Mouse (Mus musculus) retina, postnatal 7 days (tissue): ENCODE measurements around the gene AU018091.
"Not testable (repeated sequence)": the region's sequence is repeated elsewhere in the genome, so short reads cannot be mapped to it uniquely, and the experiment has no call there.

Source experiments
- DNase-seq: peaks from one replicate; pipeline ENCODE4 v3.0.0-alpha.2; 2012; ENCODE audit warnings: low read depth, low spot score

AU018091 gene

DNA sequence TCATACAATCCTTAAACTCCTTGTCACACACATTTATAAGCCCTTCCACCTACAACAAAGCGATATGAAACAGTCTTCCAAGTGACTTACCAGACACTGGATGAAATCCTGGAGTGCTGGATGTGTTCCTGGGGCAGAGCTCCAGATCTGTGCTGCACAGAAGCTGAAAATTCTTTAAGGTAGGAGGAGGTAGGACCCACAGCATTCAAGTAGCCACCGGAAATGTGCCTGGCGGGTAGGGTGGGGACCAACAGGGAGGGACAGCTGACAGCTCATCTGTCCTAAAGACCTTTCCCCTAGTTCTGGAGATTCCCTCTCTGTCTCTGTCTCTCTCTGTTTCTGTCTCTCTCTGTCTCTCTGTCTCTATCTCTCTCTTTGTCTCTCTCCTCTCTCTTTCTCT is at the start of gene AU018091:
AU018091 (minus strand) TSS at position 279 of the 400 bp plus-strand sequence.
- DNase-seq = no peak

- no peak for DNase-seq
These were observed 48.6 kb upstream of the AU018091 start for GRCm38 (mm10) chr7:3217546-3218056.

GRCm38 (mm10) chr7:3216331-3216730 is 47.3 kb upstream of the AU018091 start:
- DNase-seq = no peak

DNA sequence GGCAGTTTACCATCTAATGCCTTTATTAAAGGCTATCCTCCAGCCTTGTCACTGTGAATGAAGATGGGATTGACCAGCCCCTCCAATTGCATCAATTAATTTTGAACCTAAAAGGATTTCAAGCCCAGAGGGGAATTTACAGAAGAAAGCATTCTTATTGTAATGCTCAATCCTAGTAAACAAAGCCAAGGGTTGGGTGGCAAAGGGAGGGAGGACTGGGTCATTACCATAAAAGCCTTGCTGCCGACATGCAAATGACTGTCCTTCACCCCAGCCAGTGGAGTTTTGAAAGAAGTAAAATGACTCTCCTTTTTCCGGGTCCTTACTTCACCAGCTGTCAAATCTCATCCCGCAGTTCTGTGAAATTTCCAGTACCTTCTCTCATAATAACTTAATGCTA is 44.6 kb upstream of the AU018091 start:
- DNase-seq = no peak

GRCm38 (mm10) chr7:3213156-3213555 is 44.2 kb upstream of the AU018091 start:
- DNase-seq = no peak

- no peak for DNase-seq
These were observed 43.2 kb upstream of the AU018091 start for GRCm38 (mm10) chr7:3212002-3212790.

DNA sequence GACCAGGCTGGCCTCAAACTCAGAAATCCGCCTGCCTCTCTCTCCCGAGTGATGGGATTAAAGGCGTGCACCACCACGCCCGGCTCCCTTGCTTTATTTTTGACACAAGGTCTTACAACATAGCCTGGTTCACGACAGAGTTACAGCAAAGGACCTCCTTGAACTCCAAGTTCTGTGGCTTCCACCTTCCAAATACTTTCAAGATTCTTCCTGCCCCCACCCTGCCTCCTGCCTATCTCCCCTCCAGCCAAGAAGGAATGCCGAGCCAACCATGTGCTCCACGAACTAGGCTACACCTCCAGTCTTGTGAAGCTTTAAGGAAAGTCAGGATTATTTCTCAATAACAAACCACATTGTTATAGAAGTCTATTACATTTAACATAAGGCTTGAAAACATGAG is 42.5 kb upstream of the AU018091 start:
- no peak for DNase-seq

- no peak for DNase-seq
These were observed 41.6 kb upstream of the AU018091 start for GRCm38 (mm10) chr7:3210605-3211004.

- DNase-seq = no peak
These were observed 37.5 kb upstream of the AU018091 start for GRCm38 (mm10) chr7:3206520-3206919.

DNA sequence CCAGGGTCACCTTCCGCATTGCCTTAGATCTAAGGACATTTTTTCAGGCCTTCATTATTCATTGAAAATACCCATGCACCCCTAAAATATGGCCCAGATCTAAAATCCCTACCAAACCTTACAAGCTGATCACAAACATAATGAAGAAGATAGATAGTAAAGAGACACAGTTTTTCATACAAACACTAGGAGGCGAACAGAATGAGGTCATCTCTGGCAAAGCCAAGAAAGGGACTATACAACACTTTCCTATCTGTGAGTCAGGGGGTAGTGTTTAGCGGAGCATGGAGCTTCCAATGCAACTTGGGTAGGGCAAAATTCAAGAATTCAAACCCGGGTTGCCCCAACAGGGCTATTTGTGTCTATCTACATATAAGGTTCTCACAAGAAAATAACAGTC is 35.6 kb upstream of the AU018091 start:
- DNase-seq = no peak

DNA sequence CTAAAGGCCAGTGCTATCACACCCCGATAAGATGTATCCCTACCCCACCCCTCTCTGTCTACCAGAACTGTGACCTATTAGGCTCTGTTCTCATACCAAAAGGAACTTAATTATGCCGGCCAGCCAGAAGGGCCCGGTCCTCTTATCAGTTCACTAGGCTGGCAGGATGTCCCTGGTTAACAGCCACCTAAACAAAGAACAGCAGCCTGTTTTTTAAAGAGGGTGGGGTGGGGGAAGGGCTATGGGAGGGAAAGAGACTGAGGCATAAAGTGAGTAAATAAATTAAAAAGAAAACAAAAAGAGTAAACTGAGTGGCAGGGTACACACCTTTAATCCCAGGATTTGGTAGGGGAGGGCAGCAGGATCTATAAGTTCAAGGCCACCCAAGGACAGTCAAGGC is 34.9 kb upstream of the AU018091 start:
- no peak for DNase-seq

- no peak for DNase-seq
These were observed 32.2 kb upstream of the AU018091 start for GRCm38 (mm10) chr7:3201134-3201705.

- DNase-seq = no peak
These were observed 29.9 kb upstream of the AU018091 start for GRCm38 (mm10) chr7:3198884-3199283.

DNA sequence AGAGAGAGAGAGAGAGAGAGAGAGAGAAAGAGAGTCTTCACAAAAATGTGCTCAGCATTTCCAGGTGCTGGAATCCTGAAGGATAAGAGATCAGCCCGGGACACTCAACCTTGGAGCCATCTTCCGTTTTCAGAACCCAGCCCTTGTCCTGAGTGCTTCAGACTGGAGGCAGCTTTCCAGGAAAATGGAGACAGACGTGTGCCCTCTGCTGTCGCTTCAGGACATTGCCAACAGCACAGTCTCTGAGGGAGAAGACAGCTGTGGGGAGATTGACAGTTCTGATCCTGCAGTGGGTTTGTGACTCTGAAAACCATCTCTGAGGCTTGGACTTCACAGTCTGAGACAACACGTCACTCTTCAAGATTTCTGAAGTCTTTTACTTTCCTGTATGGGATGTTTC is 26.8 kb upstream of the AU018091 start:
- DNase-seq = no peak

GRCm38 (mm10) chr7:3194531-3194930 is 25.5 kb upstream of the AU018091 start:
- DNase-seq = no peak

- DNase-seq = no peak
These were observed 24.9 kb upstream of the AU018091 start for GRCm38 (mm10) chr7:3193905-3194304.

DNA sequence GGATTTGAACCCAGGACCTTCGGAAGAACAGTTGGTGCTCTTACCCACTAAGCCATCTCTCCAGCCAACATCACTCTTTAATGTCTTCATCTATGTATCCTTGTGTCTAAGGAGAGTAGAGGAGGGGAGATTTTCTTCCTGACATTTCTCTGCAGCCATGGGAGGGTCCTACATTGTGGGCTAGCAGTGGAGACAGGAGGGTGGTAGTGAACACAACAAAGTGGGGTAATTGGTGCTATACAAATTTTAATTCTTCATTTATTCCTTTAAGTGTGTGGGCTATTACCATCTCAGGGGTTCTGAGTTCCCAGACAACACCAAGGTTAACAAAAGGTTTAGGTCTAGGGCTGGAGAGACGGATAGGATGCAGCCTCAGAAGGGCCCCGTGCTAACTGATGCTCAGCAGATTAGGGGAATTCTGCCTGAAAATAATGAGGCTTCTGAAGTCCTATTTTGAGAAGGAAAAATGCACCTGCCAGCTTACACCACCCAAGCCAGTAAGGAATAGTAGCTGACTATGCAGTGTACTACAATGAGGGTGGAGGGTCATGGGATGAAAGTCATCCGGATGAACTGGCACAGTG is 24.1 kb upstream of the AU018091 start:
- no peak for DNase-seq

- DNase-seq = no peak
These were observed 23.0 kb upstream of the AU018091 start for GRCm38 (mm10) chr7:3191971-3192498.

DNA sequence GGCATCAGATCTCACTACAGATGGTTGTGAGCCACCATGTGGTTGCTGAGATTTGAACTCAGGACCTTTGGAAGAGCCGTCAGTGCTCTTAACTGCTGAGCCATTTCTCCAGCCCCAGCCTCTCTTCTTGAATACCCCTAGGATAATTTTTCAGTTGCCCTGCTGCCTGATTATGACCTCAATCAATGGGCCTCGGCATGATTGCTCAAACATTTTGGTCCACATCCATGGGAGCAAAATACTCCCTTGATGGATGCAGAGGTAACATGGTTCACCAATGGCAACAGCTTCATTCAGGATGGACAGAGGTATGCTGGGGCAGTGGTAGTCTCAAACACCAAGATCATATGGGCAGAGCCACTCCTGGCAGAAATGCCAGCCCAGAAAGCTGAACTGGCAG is 17.7 kb upstream of the AU018091 start:
- DNase-seq = not testable (repeated sequence)

DNA sequence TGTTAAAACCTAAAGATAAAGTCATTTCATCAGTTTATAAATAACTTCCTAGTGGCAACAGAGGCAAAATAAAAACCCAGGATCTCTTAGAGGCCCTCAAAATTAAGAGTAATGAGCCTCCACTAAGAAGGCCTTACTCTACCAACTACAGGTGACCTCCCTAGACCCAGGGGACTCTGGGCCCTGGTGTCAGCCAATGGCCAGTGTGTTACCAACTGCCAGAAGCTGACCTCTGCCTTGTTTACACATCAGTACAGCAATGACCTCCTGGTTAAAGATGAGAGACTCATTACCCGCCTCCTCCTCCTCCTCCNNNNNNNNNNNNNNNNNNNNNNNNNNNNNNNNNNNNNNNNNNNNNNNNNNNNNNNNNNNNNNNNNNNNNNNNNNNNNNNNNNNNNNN is 17.1 kb upstream of the AU018091 start:
- DNase-seq = no peak

DNA sequence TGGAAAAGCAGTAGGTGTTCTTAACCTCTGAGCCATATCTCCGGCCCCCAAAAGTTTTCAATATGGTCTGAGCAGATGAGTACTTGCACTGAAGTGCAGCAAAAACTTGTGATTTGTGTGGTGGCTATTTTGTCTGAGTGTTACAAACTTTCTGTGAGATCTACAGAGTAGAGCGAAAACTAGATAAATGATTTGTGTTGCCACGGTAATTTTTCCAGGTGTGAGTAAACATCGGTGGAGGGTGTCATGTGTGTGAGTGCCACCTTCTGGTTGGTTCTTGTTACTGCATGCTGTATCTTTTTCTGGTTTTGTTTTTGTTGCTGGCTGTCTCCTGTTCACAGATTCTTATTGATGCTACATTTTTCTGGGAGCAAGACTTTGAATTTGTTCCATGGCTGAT is 15.4 kb upstream of the AU018091 start:
- DNase-seq = no peak

GRCm38 (mm10) chr7:3180958-3181357 is 12.0 kb upstream of the AU018091 start:
- DNase-seq = not testable (repeated sequence)

GRCm38 (mm10) chr7:3168296-3168695 is 707 bp downstream of the AU018091 start:
- no peak for DNase-seq
